Mouse (Mus musculus) frontal cortex, postnatal 25 days (tissue): ENCODE measurements around the gene Synm.

Experiments
- DNase-seq, 2 experiments: peaks; one replicate each; pipeline ENCODE4 v3.0.0; 2022; ENCODE audit warnings: low spot score in 2 of 2

The Synm gene

GRCm38 (mm10) chr7:67749441-67750239 is 9.9 kb downstream of the Synm start:
- DNase-seq: no peak

DNA sequence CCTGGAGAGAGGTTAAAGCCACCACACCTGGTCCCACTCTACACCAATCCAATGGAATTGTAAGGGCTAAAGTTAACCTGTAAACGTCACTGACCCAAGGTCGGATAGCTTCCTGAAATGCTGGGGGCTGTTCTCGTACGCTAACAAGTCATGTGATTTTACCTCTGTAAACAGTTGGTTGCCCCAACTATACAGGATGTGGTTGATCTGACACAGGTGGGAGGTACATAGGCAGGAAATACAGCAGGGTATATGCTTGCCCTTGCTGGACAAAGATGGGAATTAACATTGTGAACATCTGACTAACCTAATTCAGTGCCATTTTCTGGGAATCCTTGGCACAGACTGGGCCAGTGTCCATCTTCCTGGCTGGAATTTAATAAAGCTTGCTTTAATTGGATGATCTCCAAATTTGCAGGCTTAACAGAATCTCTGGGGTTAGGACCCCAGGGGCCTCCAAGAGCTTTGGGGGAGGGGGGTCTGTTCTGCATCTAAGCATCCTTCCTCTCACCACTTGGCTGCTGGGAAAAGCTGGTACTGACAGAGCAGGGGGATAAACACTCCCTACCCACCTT is 11.7 kb downstream of the Synm start:
- DNase-seq: no peak

GRCm38 (mm10) chr7:67741706-67742105 is 17.8 kb downstream of the Synm start:
- DNase-seq: no peak

DNA sequence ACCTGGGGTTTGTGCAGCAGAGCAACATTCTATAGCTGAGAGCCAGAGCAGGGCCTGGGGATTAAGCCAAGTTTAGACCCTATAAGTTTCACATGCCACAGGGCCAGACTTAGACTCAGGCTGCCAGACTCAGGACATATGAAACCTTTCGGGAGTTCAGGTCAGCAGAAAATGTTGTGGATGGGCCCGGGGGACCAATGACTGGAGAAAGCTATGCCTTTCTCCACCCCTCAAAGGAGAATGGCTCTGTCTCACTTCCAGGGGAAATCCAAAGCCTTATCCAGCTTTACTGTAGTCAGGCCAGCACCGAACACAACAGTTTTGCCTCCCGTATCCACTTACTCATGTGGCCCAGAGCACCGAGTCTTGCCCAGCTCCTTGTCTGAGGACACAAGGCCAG is 18.7 kb downstream of the Synm start:
- no peak for DNase-seq

GRCm38 (mm10) chr7:67740382-67740781 is 19.2 kb downstream of the Synm start:
- no peak for DNase-seq

DNA sequence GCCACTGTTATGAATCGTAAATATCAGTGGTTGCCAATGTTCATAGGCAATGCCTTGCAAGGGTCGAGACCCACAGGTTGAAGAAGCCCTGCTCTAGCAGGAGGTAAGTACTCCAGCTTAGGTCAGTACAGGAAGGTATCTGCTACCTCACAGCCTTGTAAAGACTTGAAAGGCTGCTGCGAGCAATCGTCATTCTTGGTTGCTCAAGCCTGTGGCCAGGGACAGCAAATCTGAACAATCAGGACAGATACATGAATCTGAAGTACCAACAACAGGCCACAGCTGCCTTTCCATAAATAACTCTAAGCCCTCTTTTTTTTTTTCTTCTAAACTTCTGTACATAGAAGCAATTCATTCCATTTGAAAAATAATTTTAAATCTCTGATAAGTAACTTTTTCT is 27.3 kb downstream of the Synm start:
- no peak for DNase-seq

DNA sequence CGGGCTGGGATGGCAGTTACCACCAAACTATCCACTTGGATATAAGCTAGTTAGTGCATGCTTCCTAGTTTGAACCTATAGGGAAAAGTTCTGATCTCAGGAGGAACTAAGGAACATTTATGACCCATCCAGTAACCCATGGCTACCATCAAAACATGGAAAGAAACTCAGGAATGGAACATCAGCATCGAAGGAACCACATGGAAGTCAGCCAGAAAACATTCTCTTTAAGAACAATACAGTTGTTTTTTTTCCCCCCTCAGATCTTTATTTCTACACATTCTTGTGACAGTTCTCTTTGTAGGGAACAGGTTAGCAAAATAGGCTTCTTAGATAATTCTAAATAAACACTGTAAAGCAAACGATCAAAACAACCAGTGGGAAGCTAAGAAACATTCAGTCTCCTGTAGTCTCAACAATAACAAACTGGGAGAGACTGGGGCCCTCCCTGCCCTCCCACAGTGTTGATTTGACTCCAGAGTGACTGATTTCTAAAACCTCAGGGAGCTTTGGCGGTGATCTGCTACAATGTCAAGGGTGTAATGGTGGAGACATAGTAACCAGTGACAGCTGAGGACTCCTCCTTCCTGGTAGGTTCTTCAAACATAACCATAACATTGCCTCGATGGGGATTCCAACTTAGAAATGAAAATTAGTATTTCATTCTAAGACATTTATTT is 29.0 kb downstream of the Synm start:
- DNase-seq: no peak

DNA sequence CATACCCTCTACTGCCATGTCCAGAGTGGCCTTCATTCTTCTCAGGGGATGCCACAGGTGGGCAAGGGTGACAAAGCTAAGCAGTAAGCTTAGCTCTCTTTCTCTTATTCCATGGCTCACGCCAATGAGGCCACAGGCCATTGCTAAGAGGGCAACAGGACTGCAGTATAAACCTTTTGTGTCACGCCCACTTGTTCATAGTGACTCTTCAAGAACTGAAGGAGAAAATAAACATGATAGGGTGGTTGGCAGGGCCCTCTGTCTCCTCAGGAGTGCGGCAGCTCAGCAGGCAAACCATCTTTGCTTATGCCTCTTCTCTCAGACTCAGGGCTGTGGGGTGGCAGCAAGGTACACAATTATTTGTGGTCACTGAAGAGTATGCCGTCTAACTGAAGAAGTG is 30.7 kb downstream of the Synm start:
- no peak for DNase-seq

DNA sequence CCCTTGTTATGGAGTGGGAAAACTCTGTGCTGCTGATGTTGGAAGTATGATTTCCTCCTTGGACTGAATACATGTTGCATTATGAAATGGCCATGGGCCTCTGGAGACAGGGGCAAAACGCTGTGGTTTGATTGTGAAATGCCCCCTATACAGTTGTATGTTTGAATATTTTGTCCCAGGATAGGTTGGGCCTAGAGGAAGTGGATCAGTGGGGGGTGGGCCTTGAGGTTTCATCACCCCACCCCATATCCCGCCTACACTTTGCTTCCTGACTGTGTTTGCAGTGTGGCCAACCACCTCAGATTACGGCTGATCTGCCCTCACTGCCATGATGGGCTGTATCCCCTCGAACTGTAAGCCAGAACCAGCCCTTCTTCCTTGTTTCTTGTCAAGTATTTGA is 31.3 kb downstream of the Synm start:
- no peak for DNase-seq

GRCm38 (mm10) chr7:67725016-67725415 is 34.5 kb downstream of the Synm start:
- DNase-seq: no peak

DNA sequence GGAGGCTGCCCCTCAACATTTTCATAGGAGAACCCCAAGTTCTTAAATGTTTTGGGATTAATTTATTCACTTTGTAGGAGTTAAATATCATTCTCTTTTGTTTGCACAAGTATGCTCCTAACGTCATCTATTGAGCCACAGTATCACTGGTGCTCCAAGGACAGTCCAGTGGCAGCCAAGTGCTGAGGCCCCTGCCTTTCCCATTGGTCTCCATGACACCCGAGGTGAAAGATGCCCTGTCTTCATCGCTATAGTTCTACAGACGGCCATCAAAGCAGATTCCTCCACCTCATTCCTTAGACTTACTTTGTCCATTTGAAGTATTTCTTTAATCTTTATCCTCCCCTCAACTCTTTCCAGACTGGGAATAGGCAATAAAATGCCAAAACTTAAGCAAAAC is 35.0 kb downstream of the Synm start:
- DNase-seq: no peak

GRCm38 (mm10) chr7:67722163-67722562 is 37.4 kb downstream of the Synm start:
- DNase-seq: no peak

GRCm38 (mm10) chr7:67718804-67719203 is 40.7 kb downstream of the Synm start:
- DNase-seq: no peak

DNA sequence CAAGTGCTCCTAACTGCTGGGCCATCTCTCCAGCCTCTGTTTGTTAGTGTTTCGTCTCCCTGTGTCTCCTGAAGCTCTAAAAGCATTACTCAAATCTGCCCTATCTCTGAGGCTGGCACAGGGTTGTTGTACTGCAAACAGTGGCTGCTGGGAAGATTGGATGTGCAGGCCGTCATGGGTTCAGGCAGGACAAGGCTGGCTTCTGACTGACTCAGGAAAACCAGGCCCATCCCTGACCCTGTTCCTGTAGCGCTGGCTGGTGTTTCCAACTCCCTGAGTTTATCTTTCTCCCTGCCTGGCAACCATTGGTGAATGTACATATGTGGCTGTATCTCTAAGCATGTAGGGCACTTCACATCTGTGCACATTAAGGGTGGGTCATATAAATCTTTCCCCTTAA is 42.0 kb downstream of the Synm start:
- no peak for DNase-seq

DNA sequence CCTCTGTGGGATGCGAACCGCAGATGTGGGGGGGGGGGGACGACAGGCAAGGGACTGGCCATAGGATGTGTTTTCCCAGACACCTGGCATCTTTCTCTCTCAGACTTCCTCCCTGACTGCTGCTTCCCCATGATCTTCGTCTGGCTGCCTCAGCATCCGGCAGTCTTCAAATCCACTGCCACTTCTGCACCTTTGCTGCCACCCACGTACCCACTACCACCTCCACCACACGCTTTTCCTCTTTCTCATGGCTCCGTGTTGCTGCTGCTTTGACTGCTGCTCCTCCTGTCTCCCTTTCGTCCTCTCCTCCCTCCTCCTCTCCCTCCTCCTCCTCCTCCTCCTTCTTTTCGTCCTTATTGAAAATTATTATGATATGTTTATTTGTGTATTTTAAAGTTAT is 42.6 kb downstream of the Synm start:
- no peak for DNase-seq

DNA sequence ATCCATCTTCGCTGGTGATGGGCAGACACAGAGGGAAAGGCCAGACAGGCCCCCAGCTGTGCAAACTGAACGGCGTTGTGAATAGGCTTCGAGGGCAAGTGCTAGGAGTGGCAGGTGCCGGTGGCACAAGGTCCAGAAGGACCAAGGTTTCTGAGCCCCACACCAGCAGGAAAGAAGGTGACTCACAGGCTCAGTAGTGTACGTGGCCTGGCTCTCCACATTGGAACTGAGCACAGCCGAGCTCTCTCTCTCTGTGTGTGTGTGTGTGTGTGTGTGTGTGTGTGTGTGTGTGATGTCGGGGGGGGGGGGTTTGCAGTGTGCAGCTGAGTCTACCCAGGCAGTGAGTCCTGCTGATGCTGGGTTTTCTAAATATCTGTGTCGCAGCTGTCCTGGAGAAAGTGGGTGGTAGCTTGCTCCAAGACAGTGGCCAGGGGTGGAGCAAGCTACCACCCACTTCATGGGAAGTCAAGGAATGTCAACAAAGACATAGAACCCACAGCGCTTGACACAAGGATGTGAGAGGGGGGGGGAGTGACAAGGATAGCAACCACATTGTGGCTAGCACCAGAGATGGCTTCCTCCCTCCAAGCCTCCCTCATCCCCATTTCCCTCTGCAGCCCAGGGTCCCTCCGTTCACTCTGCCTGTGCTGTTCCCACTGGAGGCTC is 43.2 kb downstream of the Synm start:
- no peak for DNase-seq

DNA sequence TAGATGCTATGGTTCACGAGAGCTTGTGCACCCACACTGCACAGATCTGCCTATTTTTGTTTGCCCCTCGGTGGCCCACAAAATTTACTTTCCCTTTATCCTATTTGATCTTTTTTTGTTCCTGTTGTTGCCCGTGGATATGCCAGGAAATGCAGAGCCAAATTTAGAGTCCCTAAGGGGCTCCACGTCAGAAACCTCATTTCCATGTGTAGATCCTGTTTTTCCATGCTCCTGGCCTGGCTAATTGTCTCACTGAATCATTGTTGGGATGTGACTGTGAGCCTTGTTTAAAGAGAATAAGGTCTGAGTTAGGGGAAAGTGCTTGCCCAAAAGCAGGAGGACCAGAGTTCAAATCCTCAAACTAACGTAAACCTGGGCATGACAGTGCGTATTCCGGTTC is 44.4 kb downstream of the Synm start:
- DNase-seq: no peak

DNA sequence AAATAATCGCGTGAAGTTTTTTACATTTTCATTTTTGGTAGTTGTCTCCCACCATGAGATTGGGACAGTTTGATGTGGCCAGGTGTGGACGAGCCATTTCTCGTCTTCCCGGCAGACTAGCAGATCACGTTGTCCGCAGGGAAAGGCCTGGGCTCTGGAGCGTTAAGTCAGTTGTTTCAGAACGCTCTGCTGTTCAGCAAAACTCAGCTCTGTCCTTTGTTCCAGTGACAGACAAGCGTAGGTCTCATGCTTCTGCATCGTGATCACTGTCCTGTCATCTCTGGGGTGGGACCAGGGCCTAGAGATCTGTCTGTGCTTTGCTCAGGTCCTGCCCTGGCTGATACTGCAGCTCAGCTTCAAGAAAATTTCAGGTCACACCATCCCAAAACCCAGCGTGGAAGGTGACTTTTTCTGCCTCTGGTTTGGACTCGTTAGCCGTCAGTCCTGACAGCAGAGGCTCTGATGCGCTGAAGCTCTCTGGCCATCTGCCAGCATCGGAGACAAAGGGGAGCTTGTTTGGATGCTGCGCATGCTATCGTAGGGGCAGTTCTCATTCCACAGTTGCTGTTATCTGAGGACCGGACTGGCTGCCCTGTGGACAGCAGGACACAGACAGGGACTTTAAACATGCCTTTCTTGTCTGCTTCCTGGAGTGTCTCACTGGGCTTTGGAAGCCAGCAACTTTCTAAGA is 45.6 kb downstream of the Synm start:
- DNase-seq: no peak

DNA sequence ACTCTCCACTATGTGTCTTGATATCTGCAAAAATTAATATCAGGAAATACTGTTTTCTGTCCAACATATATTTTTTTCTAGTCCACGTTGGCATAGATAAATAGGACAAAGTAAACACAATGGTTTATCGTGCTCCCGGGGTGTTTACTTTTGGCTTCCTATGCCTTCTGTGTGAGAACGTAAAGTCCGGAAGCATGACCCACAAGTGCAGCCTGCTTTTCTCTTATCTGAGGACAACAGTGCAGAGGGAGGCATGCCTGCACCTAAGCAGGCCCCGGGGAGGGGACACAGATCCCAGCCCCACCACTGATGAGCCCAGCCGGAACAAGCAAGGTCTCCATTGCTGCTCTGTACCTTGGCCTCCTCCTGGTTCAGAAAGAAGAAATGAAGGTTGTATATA is 49.3 kb downstream of the Synm start:
- no peak for DNase-seq

- DNase-seq: no peak
Measured at GRCm38 (mm10) chr7:67708160-67708559, 51.4 kb downstream of the Synm start.

GRCm38 (mm10) chr7:67701252-67701914 is 58.2 kb downstream of the Synm start:
- no peak for DNase-seq
